Mouse (Mus musculus): ENCODE measurements around the gene Kcnt2.

Gene Kcnt2

GRCm38 (mm10) chr1:140379526-140379925, 133.6 kb downstream of the Kcnt2 start:
- peak; percentile 6 to 19 for DNase-seq

GRCm38 (mm10) chr1:140381093-140381492, 135.1 kb downstream of the Kcnt2 start:
- DNase-seq = no peak

- no peak for DNase-seq
Observed at GRCm38 (mm10) chr1:140390301-140390700, 144.3 kb downstream of the Kcnt2 start.

- DNase-seq = no peak
Observed at GRCm38 (mm10) chr1:140397756-140398155, 151.8 kb downstream of the Kcnt2 start.

GRCm38 (mm10) chr1:140406631-140407288, 160.8 kb downstream of the Kcnt2 start:
- DNase-seq = no peak

- DNase-seq = no peak
Observed at GRCm38 (mm10) chr1:140415761-140416160, 169.8 kb downstream of the Kcnt2 start.

GRCm38 (mm10) chr1:140422954-140423353, 177.0 kb downstream of the Kcnt2 start:
- no peak for DNase-seq

GRCm38 (mm10) chr1:140429284-140429850, 183.4 kb downstream of the Kcnt2 start:
- DNase-seq = no peak

- DNase-seq = no peak
Observed at GRCm38 (mm10) chr1:140432039-140432438, 186.1 kb downstream of the Kcnt2 start.

- DNase-seq = no peak
Observed at GRCm38 (mm10) chr1:140434791-140435190, 188.8 kb downstream of the Kcnt2 start.

- DNase-seq = no peak
Observed at GRCm38 (mm10) chr1:140438176-140438575, 192.2 kb downstream of the Kcnt2 start.

GRCm38 (mm10) chr1:140443904-140444303, 197.9 kb downstream of the Kcnt2 start:
- DNase-seq = no peak

GRCm38 (mm10) chr1:140444394-140444793, 198.4 kb downstream of the Kcnt2 start:
- DNase-seq = no peak

GRCm38 (mm10) chr1:140451461-140451860, 205.5 kb downstream of the Kcnt2 start:
- peak in 1 of 2 experiments; percentile 26 for DNase-seq

- DNase-seq = peak in 1 of 2 experiments; percentile 4
Observed at GRCm38 (mm10) chr1:140451924-140452323, 206.0 kb downstream of the Kcnt2 start.

GRCm38 (mm10) chr1:140455903-140456302, 209.9 kb downstream of the Kcnt2 start:
- DNase-seq = no peak

GRCm38 (mm10) chr1:140456873-140457272, 210.9 kb downstream of the Kcnt2 start:
- no peak for DNase-seq

- DNase-seq = no peak
Observed at GRCm38 (mm10) chr1:140468315-140468714, 222.4 kb downstream of the Kcnt2 start.

- no peak for DNase-seq
Observed at GRCm38 (mm10) chr1:140469586-140469985, 223.6 kb downstream of the Kcnt2 start.

- no peak for DNase-seq
Observed at GRCm38 (mm10) chr1:140476921-140477320, 231.0 kb downstream of the Kcnt2 start.

- DNase-seq = no peak
Observed at GRCm38 (mm10) chr1:140484016-140484415, 238.1 kb downstream of the Kcnt2 start.

- no peak for DNase-seq
Observed at GRCm38 (mm10) chr1:140489816-140490215, 243.9 kb downstream of the Kcnt2 start.

- DNase-seq = no peak
Observed at GRCm38 (mm10) chr1:140491406-140491805, 245.4 kb downstream of the Kcnt2 start.

- DNase-seq = no peak
Observed at GRCm38 (mm10) chr1:140492237-140492636, 246.3 kb downstream of the Kcnt2 start.

GRCm38 (mm10) chr1:140513451-140513850, 267.5 kb downstream of the Kcnt2 start:
- DNase-seq = no peak
